Mouse (Mus musculus) cerebellum, postnatal 10 days (tissue): ENCODE data around the gene Tssc4.

Source experiments
- DNase-seq, 2 experiments: peaks; one replicate each; pipeline ENCODE4 v3.0.0; 2021; ENCODE audit warnings: mixed read lengths in 2 of 2

Gene Tssc4

GRCm38 (mm10) chr7:143046358-143046757, 22.7 kb upstream of the Tssc4 start:
- no peak for DNase-seq

DNA sequence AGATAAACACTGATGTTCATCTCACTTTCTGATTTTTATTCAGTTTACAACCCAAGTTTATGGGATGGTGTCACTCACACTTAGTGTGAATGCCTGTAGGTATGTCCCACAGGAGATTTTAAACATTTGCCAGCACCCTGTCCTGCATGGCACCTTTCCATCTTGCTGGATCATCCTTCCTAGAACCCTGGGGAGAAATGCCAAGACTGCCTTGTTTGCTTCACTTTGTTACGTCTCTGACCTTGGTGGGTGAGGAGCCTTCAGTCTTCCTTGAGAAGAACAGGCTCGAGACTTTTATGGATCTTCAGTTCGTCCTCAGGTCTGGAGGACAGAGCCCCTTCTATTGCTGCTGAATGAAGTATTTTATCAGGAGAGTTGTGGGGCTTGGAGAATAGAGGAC, 19.7 kb upstream of the Tssc4 start:
- no peak for DNase-seq

GRCm38 (mm10) chr7:143049841-143050816, 18.9 kb upstream of the Tssc4 start:
- DNase-seq, result peak; percentile 45 to 48

- no peak for DNase-seq
These were observed 17.7 kb upstream of the Tssc4 start for GRCm38 (mm10) chr7:143051316-143051715.

GRCm38 (mm10) chr7:143052626-143053007, 16.4 kb upstream of the Tssc4 start, which contains the start of gene Cd81:
Gene Cd81, plus strand, starts transcription at chr7:143052739.
- DNase-seq, result peak; percentile 92

GRCm38 (mm10) chr7:143053008-143053899, 15.8 kb upstream of the Tssc4 start:
- DNase-seq, result peak; percentile 87 to 90

DNA sequence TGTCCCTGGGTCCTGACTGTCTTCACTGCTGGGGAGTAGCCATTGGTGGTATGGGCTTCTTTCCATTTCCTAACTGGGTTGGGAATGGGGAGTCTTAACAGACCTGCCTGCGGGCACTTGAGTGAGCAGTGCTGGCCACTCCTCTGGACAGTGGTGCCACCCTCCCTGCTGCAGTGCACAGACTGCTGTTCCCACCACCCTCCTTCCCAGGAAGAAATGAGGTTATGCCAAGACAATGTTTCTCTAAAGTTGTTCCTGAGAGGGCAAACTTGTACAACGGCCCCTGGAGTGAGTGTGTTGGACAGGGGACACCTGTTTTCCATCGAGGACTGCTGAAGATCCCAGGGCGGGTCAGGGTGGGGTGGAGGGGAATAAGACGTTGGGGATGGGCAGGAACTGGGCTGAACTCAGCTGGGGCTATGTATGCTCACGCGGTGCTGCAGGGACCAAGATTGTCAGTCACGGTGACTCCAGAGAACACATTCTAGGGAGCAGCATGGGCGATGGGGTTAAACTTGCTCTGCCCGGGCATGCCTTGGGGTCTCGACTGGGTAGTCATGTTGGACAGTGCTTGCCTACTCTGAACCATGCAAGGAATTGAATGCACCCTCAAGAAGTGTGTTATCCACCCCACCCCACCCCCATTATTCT, 15.0 kb upstream of the Tssc4 start:
- DNase-seq, result peak in 1 of 2 experiments; percentile 42

DNA sequence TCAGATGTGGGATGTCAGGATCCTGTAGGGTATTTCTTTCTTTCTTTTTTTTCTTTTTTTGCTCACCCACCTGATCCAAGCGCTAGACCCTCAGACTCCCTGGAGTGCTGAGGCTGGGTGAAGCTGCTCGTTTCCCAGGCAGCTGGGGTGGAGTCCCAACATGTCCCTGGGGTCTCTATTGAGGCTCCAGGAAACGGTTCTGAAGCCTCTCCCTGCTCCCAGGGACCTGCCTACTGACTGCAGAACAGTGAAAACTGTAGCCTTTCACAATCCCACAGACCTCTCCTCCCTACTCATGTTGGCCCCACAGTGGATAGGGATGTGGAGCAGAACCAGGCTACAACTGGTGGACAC, 14.5 kb upstream of the Tssc4 start:
- DNase-seq, result peak in 1 of 2 experiments; percentile 29

GRCm38 (mm10) chr7:143055001-143055400, 14.0 kb upstream of the Tssc4 start:
- DNase-seq, result peak in 1 of 2 experiments; percentile 35

DNA sequence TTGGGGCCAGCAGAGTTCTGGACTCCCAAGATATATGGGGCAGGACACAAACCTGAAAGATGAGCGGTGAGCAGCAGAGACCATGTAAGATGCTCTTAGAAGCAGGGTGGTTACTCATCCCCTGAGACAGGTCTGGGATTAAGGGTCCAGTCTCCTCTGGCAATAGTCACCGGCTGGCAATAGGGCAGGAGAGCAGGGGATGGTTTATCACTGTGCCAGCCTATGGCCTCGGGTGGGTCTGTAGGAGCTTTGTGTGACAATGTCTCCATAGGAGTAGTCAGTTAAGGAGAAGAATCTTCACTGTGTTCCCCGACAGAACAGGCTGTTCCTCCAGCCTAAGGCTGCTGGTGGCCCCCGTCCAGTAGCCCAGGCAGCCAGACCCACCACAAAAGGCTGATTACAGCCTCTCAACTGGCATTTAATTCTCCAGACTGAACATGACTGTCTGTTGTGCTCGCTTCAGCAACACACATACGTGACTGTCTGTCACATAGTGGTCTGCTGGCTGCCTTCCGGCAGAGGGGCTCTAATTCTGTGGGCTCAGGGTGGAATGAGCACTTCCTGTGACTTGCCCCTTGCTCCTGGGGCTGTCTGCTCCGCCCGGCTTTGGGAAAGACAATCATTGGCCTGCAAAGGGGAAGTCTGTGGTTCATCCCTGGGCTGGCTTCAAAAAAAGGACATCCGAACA, 13.4 kb upstream of the Tssc4 start:
- peak; percentile 55 to 59 for DNase-seq

GRCm38 (mm10) chr7:143057023-143057422, 12.0 kb upstream of the Tssc4 start:
- no peak for DNase-seq

DNA sequence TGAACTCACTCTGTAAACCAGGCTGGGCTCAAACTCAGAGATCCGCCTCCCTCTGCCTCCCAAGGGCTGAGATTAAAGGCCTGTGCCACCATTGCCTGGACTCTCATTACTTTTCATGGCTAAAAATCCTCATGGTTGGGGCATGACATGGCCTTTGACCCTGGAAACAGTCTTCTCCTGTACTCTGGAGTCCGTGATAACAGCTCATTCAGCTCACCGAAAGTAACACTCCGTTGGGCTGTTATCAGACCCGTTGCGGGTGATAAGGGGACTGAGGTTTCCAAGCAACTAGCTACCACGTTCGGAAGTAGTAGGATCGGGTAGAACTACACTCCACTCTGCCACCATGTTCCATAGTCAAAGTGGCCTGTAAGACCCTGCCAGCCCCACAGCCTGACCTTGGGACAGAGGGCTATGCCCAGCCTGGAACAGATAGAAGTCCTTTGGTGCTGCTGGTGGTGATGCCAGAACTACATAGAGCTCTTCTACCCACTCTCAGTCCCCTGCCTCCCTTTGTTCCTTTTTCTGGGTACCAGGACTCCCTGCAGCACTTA, 11.3 kb upstream of the Tssc4 start:
- DNase-seq, result peak in 1 of 2 experiments; percentile 12

DNA sequence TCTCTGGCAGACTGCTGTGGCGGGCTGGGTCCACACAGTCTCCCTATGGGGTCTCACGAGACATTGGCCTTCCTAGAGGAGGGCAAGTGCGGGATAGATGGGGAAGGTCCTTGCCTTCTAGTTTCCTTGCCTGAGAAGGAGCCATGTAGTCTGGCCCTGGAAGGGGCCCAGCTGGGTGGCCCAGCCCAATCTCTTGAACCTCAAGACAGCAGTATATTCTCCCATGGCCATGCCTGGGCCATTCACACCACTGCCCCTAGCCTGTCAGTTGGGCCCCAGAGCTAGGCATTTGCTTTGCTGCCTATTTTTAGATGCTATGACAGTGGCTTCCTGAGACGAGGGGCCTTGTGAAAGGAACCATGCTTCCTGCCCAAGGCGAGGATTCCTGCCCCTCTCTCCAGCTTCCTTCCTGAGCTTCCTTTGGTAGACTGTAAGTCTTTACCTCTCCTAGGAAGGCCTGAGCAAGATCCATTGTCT, 10.8 kb upstream of the Tssc4 start:
- peak in 1 of 2 experiments; percentile 19 for DNase-seq

DNA sequence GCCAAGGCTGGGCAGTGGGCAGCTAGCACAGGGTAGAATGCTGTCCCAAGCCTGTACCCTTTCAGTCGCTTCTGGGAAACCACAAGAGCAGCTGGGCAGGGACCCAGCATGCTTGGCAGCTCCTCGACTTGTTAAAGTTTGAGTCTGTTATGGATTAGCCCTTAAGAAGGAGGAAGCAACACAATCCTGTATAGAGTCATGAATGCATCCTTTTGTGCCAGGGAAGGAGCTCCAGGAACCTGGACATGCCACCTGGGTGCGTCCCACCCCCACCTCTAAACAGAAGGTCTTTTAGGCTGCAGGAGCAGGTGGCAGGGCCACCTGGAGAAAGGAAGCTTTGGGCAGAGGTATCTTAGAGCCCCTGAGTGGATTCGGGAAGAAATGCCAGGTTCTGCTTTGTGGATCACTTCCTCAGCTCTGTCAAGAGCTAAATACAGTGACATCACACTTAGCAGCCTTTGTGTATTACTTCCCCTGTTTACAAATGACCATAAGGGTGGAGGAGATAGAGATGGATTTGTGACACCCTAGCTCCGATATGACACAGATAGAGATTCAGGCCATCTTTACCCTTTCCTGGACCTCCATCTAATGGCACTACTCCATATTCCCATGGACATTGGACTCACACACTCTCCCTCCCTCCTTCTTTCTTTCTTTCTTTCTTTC, 9.7 kb upstream of the Tssc4 start:
- peak; percentile 72 to 82 for DNase-seq

DNA sequence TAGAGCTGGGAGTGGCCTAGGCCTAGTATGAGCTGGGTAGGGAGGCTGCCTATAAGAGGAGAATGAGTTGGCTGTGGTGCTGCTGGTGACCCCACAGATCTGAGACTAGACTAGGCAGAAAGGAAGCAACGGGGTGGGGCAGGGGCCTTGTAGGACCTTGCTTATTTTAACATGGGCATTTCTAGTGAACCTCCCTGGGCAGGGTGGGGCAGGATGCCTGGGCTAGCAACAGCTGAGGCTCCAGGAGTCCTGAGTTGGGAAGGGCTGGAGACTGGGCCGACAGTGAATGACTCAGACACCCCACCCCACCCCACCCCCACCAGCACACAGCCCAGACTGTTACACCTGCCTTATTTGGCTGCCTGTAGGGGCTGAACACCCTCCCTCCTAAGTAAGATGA, 6.3 kb upstream of the Tssc4 start:
- no peak for DNase-seq

GRCm38 (mm10) chr7:143064226-143064625, 4.8 kb upstream of the Tssc4 start:
- DNase-seq, result peak; percentile 33 to 59

DNA sequence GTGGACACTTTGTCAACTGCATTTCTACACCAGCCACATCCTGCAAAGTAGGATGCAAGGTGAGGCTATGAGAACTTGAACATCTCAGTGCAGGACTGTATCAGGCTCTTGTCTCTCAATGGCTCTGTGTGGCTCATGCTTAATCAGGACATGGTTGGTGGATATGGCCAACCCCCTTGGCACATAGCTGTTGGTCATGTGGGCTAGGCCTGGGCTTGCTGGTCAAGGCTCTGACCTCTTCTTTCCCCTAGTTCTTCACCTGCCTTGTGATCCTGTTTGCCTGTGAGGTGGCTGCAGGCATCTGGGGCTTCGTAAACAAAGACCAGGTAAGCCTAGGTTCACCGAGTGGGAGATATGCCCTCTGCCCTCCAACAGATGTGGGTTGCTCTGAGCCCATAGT, 3.4 kb upstream of the Tssc4 start:
- no peak for DNase-seq

- peak; percentile 37 to 45 for DNase-seq
These were observed 1.6 kb upstream of the Tssc4 start for GRCm38 (mm10) chr7:143067469-143067868.

GRCm38 (mm10) chr7:143067897-143068296, 1.2 kb upstream of the Tssc4 start:
- peak; percentile 57 to 60 for DNase-seq

DNA sequence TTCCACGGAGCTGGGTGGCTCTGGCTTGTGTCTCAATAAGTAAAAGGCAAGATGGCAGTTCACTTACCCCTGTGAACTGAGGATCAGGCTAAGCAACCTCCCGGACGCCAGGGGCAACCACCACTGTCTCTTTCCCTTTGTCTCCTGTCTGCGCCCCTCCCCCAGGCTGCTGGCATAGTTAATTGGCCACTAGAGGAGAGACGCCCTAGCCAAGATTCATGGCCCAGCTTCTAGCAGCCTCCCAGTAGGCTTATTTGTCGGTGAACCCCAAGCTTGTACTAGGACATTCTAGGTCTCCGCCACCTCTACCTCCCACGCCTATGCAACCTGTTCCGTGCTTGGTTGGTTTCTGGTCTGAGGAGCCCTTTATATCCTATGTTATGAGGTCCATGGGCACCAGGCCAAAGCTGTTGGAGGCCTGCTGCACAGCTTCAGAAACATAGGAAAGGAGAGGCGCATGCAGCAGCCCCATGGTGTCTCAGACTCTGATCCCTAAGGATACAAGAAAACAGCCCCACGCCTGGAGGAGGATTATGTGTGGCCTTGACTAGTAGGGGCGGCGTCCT, 650 bp upstream of the Tssc4 start:
- DNase-seq, result peak; percentile 92 to 93
